Mouse (Mus musculus): ENCODE measurements at regions not wholly inside any gene's neighbourhood (a gene's known extent, or its start where the extent isn't known, plus 50 kb on each side); places are given as distances from the start of the nearest gene placed in this dataset.

GRCm38 (mm10) chr6:61127238-61127637 lies 52.9 kb upstream of the Ccser1 start:
- DNase-seq = no peak

GRCm38 (mm10) chr6:61128211-61128610 lies 51.9 kb upstream of the Ccser1 start:
- no peak for DNase-seq
